Mouse (Mus musculus) liver, adult 2 months (tissue): ENCODE results near the gene Inava. TPM values are rescaled to one million over a fixed set of nuclear protein-coding genes. Genes with fewer than 3 reads are reported as not detected.

Experiments
- DNase-seq: peaks from one replicate; pipeline ENCODE4 v3.0.0-alpha.2; 2011; ENCODE audit warnings: low read depth, low spot score; ENCODE audit errors: extremely low read depth
- H3K27ac ChIP-seq: fragments of 200-500 bp; replicated peaks from 2 replicates; pipeline ENCODE4 v1.5.1; 2012; ENCODE audit warnings: low read depth, mild to moderate bottlenecking, control low read depth, inconsistent platforms, low read length; ENCODE audit not compliant: insufficient read depth
- H3K27me3 ChIP-seq: fragments of 200-500 bp; 2 replicates; pipeline ENCODE4 v1.6.1; 2012; ENCODE audit warnings: mild to moderate bottlenecking, moderate library complexity, low read length, inconsistent platforms; ENCODE audit not compliant: control insufficient read depth, insufficient read depth
- H3K36me3 ChIP-seq: fragments of 200-500 bp; 2 replicates; pipeline ENCODE4 v1.6.1; 2012; ENCODE audit warnings: low read length, inconsistent platforms; ENCODE audit not compliant: control insufficient read depth, insufficient read depth
- H3K4me1 ChIP-seq: fragments of 200-500 bp; 2 replicates; pipeline ENCODE4 v1.6.1; 2011; ENCODE audit warnings: low read length; ENCODE audit not compliant: control insufficient read depth, insufficient read depth
- H3K4me3 ChIP-seq: fragments of 200-500 bp; 2 replicates; pipeline ENCODE4 v1.5.1; 2011; ENCODE audit warnings: low read depth, mild to moderate bottlenecking, control low read depth, low read length, moderate library complexity; ENCODE audit not compliant: insufficient read depth
- H3K79me2 ChIP-seq: fragments of 200-500 bp; 2 replicates; pipeline ENCODE4 v1.6.1; 2012; ENCODE audit warnings: inconsistent platforms, mild to moderate bottlenecking, low read length, moderate library complexity; ENCODE audit not compliant: control insufficient read depth, insufficient read depth
- H3K9ac ChIP-seq: fragments of 200-500 bp; 2 replicates; pipeline ENCODE4 v1.6.1; 2012; ENCODE audit warnings: low read depth, mild to moderate bottlenecking, control low read depth, inconsistent platforms, low read length
- CTCF ChIP-seq: fragments of 200-500 bp; IDR thresholded peaks from 2 replicates; pipeline ENCODE4 v1.5.1; 2011; ENCODE audit warnings: low read depth, low read length, control low read depth
- POLR2A ChIP-seq: fragments of 200-500 bp; IDR thresholded peaks from 2 replicates; pipeline ENCODE4 v1.6.1; 2011; ENCODE audit warnings: low read length, control low read depth; ENCODE audit not compliant: insufficient read depth; ENCODE audit errors: extremely low read depth
- WGBS: fragments of 180-500 bp; shearing (Covaris S2); methylation state at CpG from one replicate; pipeline ENCODE4 v1.1.7; 2018; 5-methylcytosine and 5-hydroxymethylcytosine counted together
- polyA plus RNA-seq: library from polyadenylated mRNA; depleted of rRNA; stranded (reverse); fragments of >200 nt; gene quantifications from 2 replicates; pipeline ENCODE4 v1.2.3, GENCODE M21; 2012
- total RNA-seq: library from RNA; depleted of rRNA; stranded (reverse); fragments of >200 nt; gene quantifications from 2 replicates; pipeline ENCODE4 v1.2.3, GENCODE M21; 2014

Inava gene
- total and polyA plus RNA-seq, 2 experiments = 0.07 TPM; not detected in 1

DNA sequence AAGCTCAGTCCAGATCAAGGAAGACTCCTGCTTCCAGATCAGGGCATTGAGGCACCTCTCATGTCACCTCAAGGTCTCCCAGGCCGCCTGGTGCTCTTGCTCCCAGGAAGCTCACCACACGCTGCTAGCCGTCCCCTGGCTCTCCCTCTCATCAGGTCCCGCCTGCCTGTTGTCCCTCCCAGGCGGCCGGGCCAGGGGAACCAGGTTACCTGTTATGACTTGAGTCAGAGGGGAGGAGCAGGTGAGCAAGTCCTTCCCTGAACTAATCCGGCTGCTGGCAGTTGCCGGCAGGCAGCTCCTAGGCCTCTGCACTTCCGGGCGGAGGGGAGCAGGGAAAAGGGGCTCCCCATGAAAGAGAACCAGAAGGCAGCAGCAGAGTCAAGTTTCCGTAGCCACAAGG lies 3.9 kb downstream of the Inava start:
- Histone ChIP-seq H3K27ac (no peak overlapping the region), H3K9ac (no peak overlapping the region), H3K36me3 (no peaks in the 10 kb centered on the region), H3K4me1 (peaks cover 15% of the 10 kb centered on the region), H3K79me2 (no peaks in the 10 kb centered on the region), H3K27me3 (0 out of 2 replicates have a peak, but pooled peaks cover 3% of the 10 kb centered on the region), H3K4me3 (no peak overlapping the region)
- DNase-seq = no peak
- TF ChIP-seq CTCF = no peak
- no peak for TF ChIP-seq POLR2A
- 91% methylated on average over 11 of the region's 11 CpGs for WGBS

DNA sequence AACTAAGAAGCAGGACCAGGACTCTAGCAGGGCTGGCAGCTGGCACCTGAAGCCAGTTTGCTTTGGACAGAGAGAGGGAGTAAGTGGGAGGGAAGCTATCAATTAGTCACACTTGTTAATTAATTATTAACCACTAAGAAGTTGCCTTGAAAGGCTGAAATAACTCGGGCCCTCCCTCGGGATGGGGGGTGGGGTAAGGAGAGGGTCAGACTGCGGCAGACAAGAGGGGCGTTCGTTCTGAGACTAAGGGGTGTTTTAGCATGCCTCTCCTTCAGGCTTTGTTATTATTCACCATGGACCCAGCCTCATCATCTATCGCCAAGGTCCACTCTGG lies 5.1 kb downstream of the Inava start:
- Histone ChIP-seq H3K9ac (no peak overlapping the region), H3K27ac (peak overlapping the region; percentile 66), H3K27me3 (0 out of 2 replicates have a peak, but pooled peaks cover 2% of the 10 kb centered on the region), H3K4me3 (no peak overlapping the region), H3K79me2 (no peaks in the 10 kb centered on the region), H3K36me3 (no peaks in the 10 kb centered on the region), H3K4me1 (peaks cover 9% of the 10 kb centered on the region)
- TF ChIP-seq CTCF (no peak), POLR2A (no peak)
- 28% methylated on average over 6 of the region's 6 CpGs for WGBS
- peak; percentile 82 for DNase-seq

DNA sequence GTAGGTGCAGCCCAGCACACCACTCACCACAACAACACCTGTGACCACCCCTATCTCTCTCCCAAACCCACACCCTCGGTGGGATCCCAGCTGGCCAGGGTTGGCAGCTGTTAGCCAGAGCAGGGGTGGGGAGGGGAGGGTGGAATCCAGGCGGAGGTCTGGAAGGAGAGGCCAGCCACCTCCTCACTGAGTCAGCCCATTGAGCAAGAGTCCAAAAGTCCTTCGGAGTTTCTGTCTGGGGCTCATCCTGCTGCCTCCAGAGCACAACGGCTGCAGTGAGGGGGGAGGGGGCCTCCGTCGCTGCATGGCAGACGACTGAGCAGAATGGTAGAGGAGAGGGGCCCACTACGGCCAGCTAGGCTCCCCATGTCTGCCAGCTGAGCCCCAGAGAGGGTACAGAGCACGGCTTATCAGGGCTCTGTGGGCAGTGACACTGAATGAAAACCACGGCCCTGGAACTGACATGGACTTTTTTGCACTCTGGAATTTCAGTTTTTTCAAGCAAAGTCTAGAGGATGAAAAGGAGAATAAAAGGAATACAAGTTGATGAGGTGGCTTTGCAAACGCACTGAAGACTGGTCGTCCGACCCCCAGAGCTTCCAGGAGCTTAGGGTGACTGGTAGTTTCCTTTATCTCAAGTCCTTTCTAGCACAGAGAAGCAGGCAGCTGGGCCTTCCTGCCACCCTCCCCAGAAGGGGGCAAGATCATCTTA lies 5.6 kb downstream of the Inava start:
- WGBS = 14% methylated on average over 13 of the region's 13 CpGs
- Histone ChIP-seq H3K4me3 (peak overlapping the region; percentile 42), H3K27me3 (no peaks in the 10 kb centered on the region), H3K79me2 (no peaks in the 10 kb centered on the region), H3K9ac (peak overlapping the region; percentile 52), H3K4me1 (peaks cover 8% of the 10 kb centered on the region), H3K36me3 (no peaks in the 10 kb centered on the region), H3K27ac (peak overlapping the region; percentile 66)
- DNase-seq = peak; percentile 87
- no peak for TF ChIP-seq CTCF
- 0 out of 2 replicates have a peak, but pooled peaks have one; percentile 4 for TF ChIP-seq POLR2A

DNA sequence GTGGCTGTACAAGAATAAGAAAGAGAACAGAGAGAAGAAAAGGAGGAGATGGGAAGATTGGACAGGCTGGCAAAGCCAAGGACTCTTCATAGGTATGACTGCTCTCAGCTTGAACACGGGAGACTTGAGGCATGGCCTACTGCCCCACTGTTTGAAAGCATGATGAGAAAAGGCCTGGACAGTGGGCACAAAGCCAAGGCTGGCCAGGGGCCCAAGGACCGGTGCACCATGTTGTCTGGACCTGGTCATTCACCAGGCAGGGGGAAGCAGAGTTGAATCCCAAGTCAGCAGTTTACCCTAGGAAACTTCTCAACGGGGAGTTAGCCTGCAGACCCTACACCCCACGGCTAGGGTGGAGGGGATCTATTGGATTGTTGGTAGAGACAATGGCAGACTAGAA lies 6.2 kb downstream of the Inava start:
- TF ChIP-seq POLR2A (no peak), CTCF (no peak)
- no peaks in the 10 kb centered on the region for H3K79me2 ChIP-seq
- H3K4me1 ChIP-seq = peaks cover 8% of the 10 kb centered on the region
- no peaks in the 10 kb centered on the region for H3K36me3 ChIP-seq
- no peak overlapping the region for H3K9ac ChIP-seq
- H3K4me3 ChIP-seq = no peak overlapping the region
- DNase-seq = peak; percentile 69
- peak overlapping the region; percentile 65 for H3K27ac ChIP-seq
- H3K27me3 ChIP-seq = no peaks in the 10 kb centered on the region
- WGBS = 28% methylated on average over 4 of the region's 4 CpGs

DNA sequence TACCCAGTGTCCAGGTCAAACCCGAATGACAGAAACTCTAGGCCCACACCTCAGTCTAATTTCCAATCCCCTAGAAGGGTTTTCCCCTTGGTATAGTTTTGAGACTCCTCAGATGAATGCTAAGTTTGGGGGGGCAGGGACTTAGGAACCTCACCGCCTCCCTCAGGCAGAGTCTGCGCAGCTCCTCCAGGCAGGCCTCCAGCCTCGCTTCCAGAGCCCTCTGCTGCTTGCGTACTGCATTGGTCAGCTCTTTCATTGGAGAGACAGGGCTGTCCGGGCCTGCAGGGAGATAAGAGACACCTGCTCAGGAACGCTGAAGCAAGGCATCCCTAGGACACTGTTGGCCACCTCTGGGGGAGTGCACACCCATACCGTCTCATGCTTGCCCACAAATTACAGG lies 7.4 kb downstream of the Inava start:
- no peaks in the 10 kb centered on the region for H3K27me3 ChIP-seq
- 95% methylated on average over 8 of the region's 8 CpGs for WGBS

DNA sequence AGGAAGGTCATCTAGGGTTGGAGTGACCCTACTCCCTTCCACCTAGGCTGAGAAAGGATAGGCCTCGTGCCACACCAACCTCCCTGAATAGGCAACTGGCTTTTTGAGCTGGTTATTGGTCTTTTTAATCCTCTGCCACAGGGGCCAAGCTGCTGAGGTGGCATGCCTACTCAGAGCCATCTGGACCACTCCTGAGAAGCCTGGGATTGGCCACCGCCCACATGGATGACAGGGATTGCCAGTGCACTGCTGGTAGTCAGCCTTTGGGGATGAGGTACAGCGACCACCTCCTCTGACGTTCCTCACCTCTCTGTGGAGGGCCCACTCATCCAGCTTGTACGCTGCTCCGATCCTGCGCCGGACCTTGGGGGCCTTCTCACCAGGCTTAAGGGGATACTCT lies 8.2 kb downstream of the Inava start:
- H3K27me3 ChIP-seq = no peaks in the 10 kb centered on the region
- no peaks in the 10 kb centered on the region for H3K79me2 ChIP-seq
- no peak overlapping the region for H3K27ac ChIP-seq
- no peak for TF ChIP-seq POLR2A
- TF ChIP-seq CTCF = no peak
- WGBS = 97% methylated on average over 8 of the region's 8 CpGs
- H3K9ac ChIP-seq = no peak overlapping the region
- no peak for DNase-seq
- H3K36me3 ChIP-seq = no peaks in the 10 kb centered on the region
- no peak overlapping the region for H3K4me3 ChIP-seq
- H3K4me1 ChIP-seq = peaks cover 8% of the 10 kb centered on the region

More for the DNA sequence above, 7.4 kb downstream of the Inava start:
- Histone ChIP-seq H3K36me3 (no peaks in the 10 kb centered on the region), H3K4me3 (no peak overlapping the region), H3K4me1 (peaks cover 8% of the 10 kb centered on the region), H3K9ac (no peak overlapping the region), H3K79me2 (no peaks in the 10 kb centered on the region), H3K27ac (no peak overlapping the region)
- TF ChIP-seq CTCF (no peak), POLR2A (no peak)
- DNase-seq = no peak
